Mouse (Mus musculus): ENCODE measurements at regions not wholly inside any gene's neighbourhood (a gene's known extent, or its start where the extent isn't known, plus 50 kb on each side); places are given as distances from the start of the nearest gene placed in this dataset.

- Histone ChIP-seq H3K4me1 (replicated peaks; ENCODE audit: control insufficient read depth, insufficient read depth, low read length) (no peaks in the 10 kb centered on the region), H3K27ac (ENCODE audit: control insufficient read depth, insufficient read depth, low read length) (no peak overlapping the region), H3K36me3 (ENCODE audit: control insufficient read depth, insufficient read depth, low read length) (no peaks in the 10 kb centered on the region), H3K27me3 (ENCODE audit: control insufficient read depth, insufficient read depth, low read length) (no peaks in the 10 kb centered on the region), H3K4me3 (ENCODE audit: control insufficient read depth, insufficient read depth, low read length) (no peak overlapping the region)
- no peak for DNase-seq
- TF ChIP-seq CTCF (IDR thresholded peaks at IDR 0.05; ENCODE audit: borderline replicate concordance, control insufficient read depth, extremely low read depth, insufficient read depth, low read length, poor library complexity): no peak
- no peak for TF ChIP-seq POLR2A (IDR thresholded peaks at IDR 0.05; ENCODE audit: control insufficient read depth, extremely low read depth, insufficient read depth, low read length, poor library complexity)
- WGBS: 90% methylated on average over 4 of the region's 4 CpGs
Observed at GRCm38 (mm10) chr2:115056327-115057070, 401.7 kb upstream of the Dph6 start.

GRCm38 (mm10) chr2:115057200-115057599, 402.4 kb upstream of the Dph6 start:
- H3K27ac ChIP-seq (ENCODE audit: control insufficient read depth, insufficient read depth, low read length): no peak overlapping the region
- H3K4me3 ChIP-seq (ENCODE audit: control insufficient read depth, insufficient read depth, low read length): no peak overlapping the region
- 59% methylated on average over 2 of the region's 2 CpGs for WGBS
- no peaks in the 10 kb centered on the region for H3K36me3 ChIP-seq (ENCODE audit: control insufficient read depth, insufficient read depth, low read length)
- no peaks in the 10 kb centered on the region for H3K27me3 ChIP-seq (ENCODE audit: control insufficient read depth, insufficient read depth, low read length)
- no peak for TF ChIP-seq CTCF (IDR thresholded peaks at IDR 0.05; ENCODE audit: borderline replicate concordance, control insufficient read depth, extremely low read depth, insufficient read depth, low read length, poor library complexity)
- DNase-seq: no peak
- H3K4me1 ChIP-seq (replicated peaks; ENCODE audit: control insufficient read depth, insufficient read depth, low read length): no peaks in the 10 kb centered on the region

DNA sequence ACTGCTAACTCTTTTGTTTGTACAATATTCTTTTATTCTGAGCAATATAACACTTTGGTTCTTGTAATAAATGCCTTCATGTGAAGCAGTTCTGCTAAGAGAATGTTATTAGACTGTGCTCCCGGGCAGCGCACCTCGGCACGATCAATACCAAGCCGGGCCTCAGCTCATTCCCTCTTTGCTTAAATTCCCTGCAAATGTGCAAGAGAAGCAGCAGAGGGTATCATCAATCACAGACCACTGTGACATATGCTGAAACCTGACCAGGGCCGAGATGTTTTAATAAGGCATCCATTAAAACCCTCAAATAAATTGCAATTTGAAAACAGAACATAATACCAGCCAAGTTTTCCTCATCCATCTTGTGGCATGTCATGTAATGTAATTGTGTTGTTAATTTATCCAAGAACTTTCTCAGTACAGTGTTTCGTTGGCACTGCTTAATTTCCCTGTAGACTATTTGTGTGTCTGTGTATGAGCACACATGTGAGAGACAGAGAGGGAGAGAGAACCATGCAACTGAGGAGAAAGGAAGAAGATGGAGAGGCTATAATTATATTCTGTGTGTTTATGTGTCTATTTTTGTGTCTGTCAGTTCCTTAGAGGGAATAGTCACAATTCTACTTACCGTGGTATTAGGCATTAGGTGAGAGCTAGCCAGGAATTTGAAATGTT, 412.9 kb upstream of the Dph6 start:
- Histone ChIP-seq H3K4me3 (ENCODE audit: control insufficient read depth, insufficient read depth, low read length) (no peak overlapping the region), H3K27me3 (ENCODE audit: control insufficient read depth, insufficient read depth, low read length) (no peaks in the 10 kb centered on the region), H3K36me3 (ENCODE audit: control insufficient read depth, insufficient read depth, low read length) (no peaks in the 10 kb centered on the region), H3K27ac (ENCODE audit: control insufficient read depth, insufficient read depth, low read length) (no peak overlapping the region), H3K4me1 (replicated peaks; ENCODE audit: control insufficient read depth, insufficient read depth, low read length) (no peaks in the 10 kb centered on the region)
- no peak for DNase-seq
- TF ChIP-seq CTCF (IDR thresholded peaks at IDR 0.05; ENCODE audit: borderline replicate concordance, control insufficient read depth, extremely low read depth, insufficient read depth, low read length, poor library complexity) (no peak), POLR2A (IDR thresholded peaks at IDR 0.05; ENCODE audit: control insufficient read depth, extremely low read depth, insufficient read depth, low read length, poor library complexity) (no peak)
- WGBS: 85% methylated on average over 8 of the region's 8 CpGs

- WGBS: 72% methylated on average over 4 of the region's 4 CpGs
- H3K36me3 ChIP-seq (ENCODE audit: control insufficient read depth, insufficient read depth, low read length): no peaks in the 10 kb centered on the region
- no peaks in the 10 kb centered on the region for H3K27me3 ChIP-seq (ENCODE audit: control insufficient read depth, insufficient read depth, low read length)
- H3K4me1 ChIP-seq (replicated peaks; ENCODE audit: control insufficient read depth, insufficient read depth, low read length): no peaks in the 10 kb centered on the region
- no peak overlapping the region for H3K27ac ChIP-seq (ENCODE audit: control insufficient read depth, insufficient read depth, low read length)
- TF ChIP-seq CTCF (IDR thresholded peaks at IDR 0.05; ENCODE audit: borderline replicate concordance, control insufficient read depth, extremely low read depth, insufficient read depth, low read length, poor library complexity): no peak
- no peak for TF ChIP-seq POLR2A (IDR thresholded peaks at IDR 0.05; ENCODE audit: control insufficient read depth, extremely low read depth, insufficient read depth, low read length, poor library complexity)
- no peak overlapping the region for H3K4me3 ChIP-seq (ENCODE audit: control insufficient read depth, insufficient read depth, low read length)
- DNase-seq: no peak
Observed at GRCm38 (mm10) chr2:115069704-115070103, 414.9 kb upstream of the Dph6 start.

- H3K4me1 ChIP-seq (replicated peaks; ENCODE audit: control insufficient read depth, insufficient read depth, low read length): no peaks in the 10 kb centered on the region
- TF ChIP-seq POLR2A (IDR thresholded peaks at IDR 0.05; ENCODE audit: control insufficient read depth, extremely low read depth, insufficient read depth, low read length, poor library complexity) (no peak), CTCF (IDR thresholded peaks at IDR 0.05; ENCODE audit: borderline replicate concordance, control insufficient read depth, extremely low read depth, insufficient read depth, low read length, poor library complexity) (no peak)
- DNase-seq: no peak
Observed at GRCm38 (mm10) chr2:115070123-115070522, 415.4 kb upstream of the Dph6 start.

DNA sequence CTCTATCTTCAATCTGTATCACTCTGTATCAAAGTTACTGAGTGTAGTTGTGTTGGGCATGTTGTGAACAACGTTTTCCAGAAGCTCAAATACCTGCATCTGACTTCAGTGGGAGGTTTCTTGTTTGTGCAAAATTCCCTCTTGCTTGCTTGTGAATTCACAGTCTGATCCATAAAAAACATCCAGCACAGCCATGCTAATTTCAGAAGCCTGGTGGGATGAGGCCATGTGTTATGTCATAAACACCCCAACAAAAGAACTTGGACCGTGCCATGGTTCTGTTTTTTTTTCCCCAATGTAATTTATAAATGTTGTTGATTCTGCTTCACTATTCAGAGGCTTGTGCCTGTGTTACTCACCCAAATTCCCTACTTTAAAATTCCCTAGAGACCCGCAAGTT, 415.9 kb upstream of the Dph6 start:
- WGBS: 76% methylated on average over 3 of the region's 3 CpGs
- Histone ChIP-seq H3K4me1 (replicated peaks; ENCODE audit: control insufficient read depth, insufficient read depth, low read length) (no peaks in the 10 kb centered on the region), H3K36me3 (ENCODE audit: control insufficient read depth, insufficient read depth, low read length) (no peaks in the 10 kb centered on the region), H3K4me3 (ENCODE audit: control insufficient read depth, insufficient read depth, low read length) (no peak overlapping the region), H3K27ac (ENCODE audit: control insufficient read depth, insufficient read depth, low read length) (no peak overlapping the region), H3K27me3 (ENCODE audit: control insufficient read depth, insufficient read depth, low read length) (no peaks in the 10 kb centered on the region)
- DNase-seq: no peak
- TF ChIP-seq CTCF (IDR thresholded peaks at IDR 0.05; ENCODE audit: borderline replicate concordance, control insufficient read depth, extremely low read depth, insufficient read depth, low read length, poor library complexity): no peak
- no peak for TF ChIP-seq POLR2A (IDR thresholded peaks at IDR 0.05; ENCODE audit: control insufficient read depth, extremely low read depth, insufficient read depth, low read length, poor library complexity)

More at GRCm38 (mm10) chr2:115070123-115070522, 415.4 kb upstream of the Dph6 start:
- H3K4me3 ChIP-seq (ENCODE audit: control insufficient read depth, insufficient read depth, low read length): no peak overlapping the region
- no peak overlapping the region for H3K27ac ChIP-seq (ENCODE audit: control insufficient read depth, insufficient read depth, low read length)
- no peaks in the 10 kb centered on the region for H3K27me3 ChIP-seq (ENCODE audit: control insufficient read depth, insufficient read depth, low read length)
- H3K36me3 ChIP-seq (ENCODE audit: control insufficient read depth, insufficient read depth, low read length): no peaks in the 10 kb centered on the region
- WGBS: 87% methylated on average over 6 of the region's 6 CpGs

Data from thymus, adult 2 months (tissue).